Mouse (Mus musculus) liver, postnatal 0 days (tissue): ENCODE data around the gene Eng.

Source experiments
- CTCF ChIP-seq: sonication (generic); IDR thresholded peaks from 2 replicates; pipeline ENCODE4 v1.5.1; 2016; ENCODE audit warnings: antibody characterized with exemption, low read depth
- EP300 ChIP-seq: IDR thresholded peaks from 2 replicates; pipeline ENCODE4 v1.6.1; 2016; ENCODE audit warnings: antibody characterized with exemption, low read depth, mild to moderate bottlenecking

- no peak for TF ChIP-seq CTCF
- no peak for TF ChIP-seq EP300
Measured at GRCm38 (mm10) chr2:32625873-32626694, 20.3 kb upstream of the Eng start.
